Mouse (Mus musculus): ENCODE measurements around the gene Rasl10a. TPM values are rescaled to one million over a fixed set of nuclear protein-coding genes. Genes with fewer than 3 reads are reported as not detected.

Gene Rasl10a
- polyA plus RNA-seq, 1 experiment from 2014 or later, result 0.37 TPM

DNA sequence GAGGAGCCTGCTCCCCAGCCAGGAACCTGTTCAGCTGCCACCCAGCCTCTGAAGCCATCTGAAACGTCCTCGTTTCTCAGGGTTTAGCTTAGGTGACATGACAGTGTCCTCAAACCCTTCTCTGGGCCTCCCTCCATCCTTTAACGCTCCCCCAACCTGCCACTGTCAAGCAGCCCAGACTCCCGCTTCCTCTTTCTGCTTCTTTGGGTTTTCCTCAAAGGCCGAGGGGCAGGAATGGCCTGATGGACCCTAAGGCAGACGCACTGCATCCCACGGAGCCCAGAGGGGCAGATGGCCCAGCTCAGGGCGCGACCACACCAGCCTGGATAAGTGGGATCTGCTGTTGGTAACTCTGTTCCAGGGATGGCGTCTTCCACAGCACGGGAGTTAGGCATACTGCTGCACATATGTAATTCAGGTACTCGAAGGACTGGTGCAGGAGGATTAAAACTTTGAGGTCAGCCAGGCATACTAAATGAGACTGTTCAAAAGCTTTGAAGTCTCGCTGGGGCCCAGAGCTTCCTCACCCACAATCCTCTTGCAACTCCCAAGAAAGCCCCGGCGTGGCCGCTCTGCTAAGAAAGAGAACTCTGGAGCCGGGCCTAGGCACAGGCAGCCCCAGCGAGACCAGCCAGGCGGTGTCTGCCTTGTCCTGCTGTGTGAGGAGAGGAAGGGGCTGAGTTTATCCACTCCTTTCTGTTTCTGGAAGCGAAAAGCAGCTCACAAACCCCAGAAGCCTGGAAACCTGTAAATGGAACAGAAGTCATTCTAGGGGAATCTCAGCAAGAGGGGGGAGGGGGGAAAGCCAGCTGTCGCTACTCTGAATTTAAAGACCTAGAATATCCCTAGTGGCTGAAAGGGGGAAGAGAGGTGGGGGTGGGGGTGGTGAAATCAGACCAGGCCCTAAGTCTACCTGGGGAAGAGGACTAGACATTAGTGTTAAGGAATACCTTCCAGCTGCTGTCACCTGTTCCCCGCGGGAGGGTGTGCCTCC is 1.7 kb upstream of the Rasl10a start:
- Histone ChIP-seq H3K9ac (replicated peaks) (peak overlapping the region; percentile 24; the same call in 1 of the 2 replicates), H3K4me3 (no peak overlapping the region), H3K4me1 (peaks cover 34% of the 10 kb centered on the region), H3K27me3 (peaks cover 60% of the 10 kb centered on the region), H3K4me2 (replicated peaks) (0 out of 2 replicates have a peak overlapping the region, but pooled peaks have one; percentile 3), H3K27ac (replicated peaks) (no peak overlapping the region), H3K9me3 (no peaks in the 10 kb centered on the region), H3K36me3 (no peaks in the 10 kb centered on the region)
- ATAC-seq (ENCODE audit: low FRiP score, low read depth), result no peak
- WGBS, result 17% methylated on average over 23 of the region's 23 CpGs

DNA sequence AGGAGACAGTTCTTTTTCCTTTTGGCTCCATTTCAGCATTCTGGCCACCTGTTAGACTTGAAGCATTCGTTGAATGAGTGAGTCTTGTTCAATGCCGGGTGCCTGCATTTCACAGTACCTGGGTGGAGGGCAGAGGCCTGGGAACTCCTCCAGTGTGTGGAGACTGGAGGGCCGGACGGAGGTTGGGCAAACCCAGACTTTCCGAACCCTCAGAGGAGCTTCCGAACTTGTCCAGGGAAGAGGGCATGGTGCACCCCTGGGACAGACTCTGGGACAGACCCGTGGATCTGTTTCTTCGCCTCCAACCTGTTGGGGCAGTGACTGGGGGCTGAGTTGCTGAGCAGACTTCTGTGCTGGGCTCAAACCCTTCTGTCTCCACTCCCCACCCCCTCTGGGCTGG is 864 bp upstream of the Rasl10a start:
- Histone ChIP-seq H3K9me3 (no peaks in the 10 kb centered on the region), H3K4me3 (no peak overlapping the region), H3K9ac (replicated peaks) (no peak overlapping the region), H3K36me3 (no peaks in the 10 kb centered on the region), H3K27me3 (peaks cover 69% of the 10 kb centered on the region), H3K4me1 (peaks cover 42% of the 10 kb centered on the region), H3K27ac (replicated peaks) (no peak overlapping the region), H3K4me2 (replicated peaks) (no peak overlapping the region)
- WGBS, result 46% methylated on average over 8 of the region's 8 CpGs
- ATAC-seq (ENCODE audit: low FRiP score, low read depth), result no peak

DNA sequence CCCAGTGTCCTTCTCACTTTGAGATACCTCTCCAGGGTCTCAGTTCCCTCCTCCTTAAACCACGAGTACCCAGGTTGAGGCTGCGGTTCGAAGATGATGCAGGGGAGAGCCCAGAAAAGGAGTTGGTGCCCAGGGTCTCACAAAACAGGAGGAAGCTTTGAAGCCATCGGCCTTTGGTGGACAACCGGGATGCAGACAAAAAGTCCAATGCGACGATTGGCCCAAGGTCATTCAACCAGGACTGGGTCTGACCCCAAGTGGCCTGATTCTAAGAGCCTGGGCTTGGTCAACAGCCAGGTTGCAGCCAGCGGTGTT is 430 bp upstream of the Rasl10a start:
- Histone ChIP-seq H3K36me3 (no peaks in the 10 kb centered on the region), H3K4me2 (replicated peaks) (peak overlapping the region; percentile 62), H3K9ac (replicated peaks) (peak overlapping the region; percentile 46), H3K4me1 (peaks cover 47% of the 10 kb centered on the region), H3K9me3 (no peaks in the 10 kb centered on the region), H3K4me3 (peak overlapping the region; percentile 40), H3K27me3 (peaks cover 73% of the 10 kb centered on the region), H3K27ac (replicated peaks) (no peak overlapping the region)
- no peak for ATAC-seq (ENCODE audit: low FRiP score, low read depth)
- WGBS, result 11% methylated on average over 8 of the region's 8 CpGs

DNA sequence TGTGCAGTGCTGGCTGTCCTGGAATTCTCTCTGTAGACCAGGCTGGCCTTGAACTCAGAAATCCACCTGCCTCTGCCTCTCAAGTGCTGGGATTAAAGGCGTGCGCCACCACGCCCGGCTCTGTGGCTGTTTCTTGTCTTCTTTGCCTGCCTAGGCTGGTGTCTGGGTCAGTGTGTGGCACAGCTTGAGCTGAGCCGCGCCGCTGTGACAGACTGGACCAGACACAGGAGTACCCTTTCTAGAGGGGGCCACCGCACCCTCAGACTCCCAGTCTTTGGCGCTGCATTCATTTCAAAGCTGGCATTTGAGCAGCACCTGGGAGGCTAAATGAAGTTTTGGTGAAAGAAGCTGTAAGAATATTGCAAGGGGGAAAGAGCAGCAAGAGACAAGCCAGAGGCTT is 855 bp downstream of the Rasl10a start:
- H3K9me3 ChIP-seq, result no peaks in the 10 kb centered on the region
- WGBS, result 38% methylated on average over 9 of the region's 9 CpGs
- no peak overlapping the region for H3K4me2 ChIP-seq (replicated peaks)
- H3K4me3 ChIP-seq, result 0 out of 2 replicates have a peak overlapping the region, but pooled peaks have one; percentile 1
- H3K9ac ChIP-seq (replicated peaks), result no peak overlapping the region
- ATAC-seq (ENCODE audit: low FRiP score, low read depth), result no peak
- H3K27me3 ChIP-seq, result peaks cover 86% of the 10 kb centered on the region
- no peaks in the 10 kb centered on the region for H3K36me3 ChIP-seq
- H3K4me1 ChIP-seq, result peaks cover 59% of the 10 kb centered on the region
- H3K27ac ChIP-seq (replicated peaks), result no peak overlapping the region

DNA sequence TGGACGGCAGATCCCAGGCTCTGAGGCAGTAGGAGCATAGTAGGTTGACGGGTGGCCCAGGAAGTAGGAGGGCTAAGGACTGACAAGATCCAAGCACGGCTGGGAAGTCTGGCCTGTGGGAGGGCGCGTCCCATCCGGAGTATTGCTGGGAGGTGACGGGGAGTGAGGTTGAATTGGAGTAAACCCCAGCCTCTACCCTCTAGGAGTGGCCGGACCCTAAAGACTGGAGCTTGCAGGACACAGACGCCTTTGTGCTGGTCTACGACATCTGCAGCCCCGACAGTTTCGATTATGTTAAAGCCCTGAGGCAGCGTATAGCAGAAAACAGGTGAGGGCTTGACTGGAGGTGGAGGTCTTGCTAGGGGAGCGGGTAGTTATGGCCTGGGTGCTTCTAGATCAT is 1.3 kb downstream of the Rasl10a start:
- Histone ChIP-seq H3K27me3 (peaks cover 90% of the 10 kb centered on the region), H3K4me3 (0 out of 2 replicates have a peak overlapping the region, but pooled peaks have one; percentile 1), H3K9ac (replicated peaks) (no peak overlapping the region), H3K4me1 (peaks cover 64% of the 10 kb centered on the region), H3K36me3 (no peaks in the 10 kb centered on the region), H3K27ac (replicated peaks) (no peak overlapping the region), H3K9me3 (no peaks in the 10 kb centered on the region), H3K4me2 (replicated peaks) (no peak overlapping the region)
- WGBS, result 27% methylated on average over 14 of the region's 14 CpGs
- no peak for ATAC-seq (ENCODE audit: low FRiP score, low read depth)

DNA sequence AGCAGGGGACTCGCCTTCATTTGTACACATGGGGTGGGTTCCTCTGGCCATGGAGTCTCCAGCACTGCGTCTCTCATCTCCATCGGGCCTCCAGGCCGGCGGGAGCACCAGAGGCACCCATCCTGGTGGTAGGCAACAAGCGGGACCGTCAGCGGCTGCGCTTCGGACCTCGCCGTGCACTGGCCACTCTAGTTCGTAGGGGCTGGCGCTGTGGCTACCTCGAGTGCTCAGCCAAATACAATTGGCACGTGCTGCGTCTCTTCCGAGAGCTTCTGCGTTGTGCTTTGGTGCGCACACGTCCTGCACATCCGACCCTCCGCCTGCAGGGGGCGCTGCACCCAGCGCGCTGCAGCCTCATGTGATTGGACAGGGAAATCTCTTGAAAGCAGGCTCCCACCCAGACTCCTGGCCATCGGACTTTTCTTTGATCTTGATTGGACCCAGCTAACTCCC is 1.8 kb downstream of the Rasl10a start:
- ATAC-seq (ENCODE audit: low FRiP score, low read depth), result no peak
- H3K4me2 ChIP-seq (replicated peaks), result no peak overlapping the region
- no peak overlapping the region for H3K9ac ChIP-seq (replicated peaks)
- no peak overlapping the region for H3K4me3 ChIP-seq
- peaks cover 95% of the 10 kb centered on the region for H3K27me3 ChIP-seq
- 10% methylated on average over 27 of the region's 27 CpGs for WGBS
- no peak overlapping the region for H3K27ac ChIP-seq (replicated peaks)
- H3K4me1 ChIP-seq, result peaks cover 69% of the 10 kb centered on the region
- H3K9me3 ChIP-seq, result no peaks in the 10 kb centered on the region
- no peaks in the 10 kb centered on the region for H3K36me3 ChIP-seq

DNA sequence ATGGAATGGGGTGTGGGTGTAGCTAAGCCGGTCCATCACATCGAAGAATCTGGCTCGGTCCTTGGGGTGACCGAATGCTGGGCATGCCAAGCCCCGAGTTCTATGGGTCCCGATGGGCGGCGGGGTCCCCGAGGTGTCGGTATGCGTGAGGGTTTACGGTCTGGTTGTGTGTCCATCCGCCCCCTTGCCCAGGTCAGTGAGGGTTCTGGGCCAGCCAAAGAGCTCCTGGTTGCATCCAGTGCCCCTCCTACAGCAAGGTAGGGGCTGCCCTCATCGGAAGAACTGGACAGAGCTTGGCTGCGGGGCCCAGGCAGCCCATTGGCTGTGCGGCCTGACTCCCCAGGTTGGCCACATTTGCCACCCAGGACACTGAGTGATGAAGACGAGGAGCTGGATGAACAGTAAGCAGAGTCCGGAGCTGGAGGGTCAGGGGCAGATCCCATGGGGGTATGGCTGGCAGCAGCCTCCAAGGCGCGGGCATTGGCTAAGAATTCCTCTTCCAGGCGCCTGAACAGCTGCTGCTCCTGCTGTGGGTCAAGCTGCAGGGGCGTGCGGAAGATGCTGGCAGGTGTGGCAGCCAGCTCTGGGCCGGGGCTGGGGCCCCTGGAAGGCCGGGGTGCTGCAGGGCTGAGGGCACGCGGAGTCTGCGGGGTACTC is 3.0 kb downstream of the Rasl10a start:
- Histone ChIP-seq H3K9ac (replicated peaks) (peak overlapping the region; percentile 32), H3K4me2 (replicated peaks) (peak overlapping the region; percentile 57), H3K4me1 (peaks cover 67% of the 10 kb centered on the region), H3K36me3 (no peaks in the 10 kb centered on the region), H3K4me3 (peak overlapping the region; percentile 38), H3K27me3 (peaks cover 91% of the 10 kb centered on the region), H3K27ac (replicated peaks) (no peak overlapping the region), H3K9me3 (no peaks in the 10 kb centered on the region)
- no peak for ATAC-seq (ENCODE audit: low FRiP score, low read depth)
- 61% methylated on average over 22 of the region's 28 CpGs for WGBS

DNA sequence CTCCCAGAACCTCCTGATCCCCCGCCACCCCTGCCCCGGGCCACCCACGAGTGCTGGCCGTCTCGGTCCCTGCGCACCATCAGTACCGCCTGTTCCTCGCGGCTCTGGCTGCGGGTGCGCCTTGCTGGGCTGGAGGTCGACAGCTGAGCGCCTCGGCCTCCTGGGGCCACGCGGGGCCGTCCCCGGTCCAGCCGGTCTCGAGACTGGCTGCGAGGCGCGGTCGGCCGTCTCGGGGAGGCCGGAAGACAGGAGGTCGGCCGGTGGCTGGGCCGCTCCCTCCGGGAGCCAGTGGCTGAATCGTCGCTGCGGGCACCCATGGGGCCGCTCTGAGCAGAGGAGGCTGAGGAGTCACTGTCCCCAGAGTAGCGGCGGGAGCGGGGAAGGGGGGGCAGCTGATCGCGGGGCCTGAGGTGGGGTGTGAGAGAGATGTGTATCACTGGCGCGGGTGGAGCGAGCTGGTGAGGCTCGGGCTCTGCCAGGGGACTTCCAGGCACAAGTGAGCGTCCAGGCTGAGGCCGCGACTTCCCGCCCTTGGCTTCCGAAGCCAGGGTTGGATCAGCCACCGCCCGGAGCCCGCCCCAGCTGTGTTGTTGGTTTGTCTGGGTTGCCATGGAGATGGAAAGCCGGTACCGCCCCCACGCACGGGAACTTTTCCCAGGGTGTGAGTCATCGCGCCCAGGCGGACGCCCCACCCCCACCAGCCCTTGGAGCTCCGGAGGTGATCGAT is 3.6 kb downstream of the Rasl10a start:
- H3K4me3 ChIP-seq, result peak overlapping the region; percentile 38
- H3K36me3 ChIP-seq, result no peaks in the 10 kb centered on the region
- ATAC-seq (ENCODE audit: low FRiP score, low read depth), result peak; percentile 14; the same call in 1 of the 2 replicates
- peak overlapping the region; percentile 57 for H3K4me2 ChIP-seq (replicated peaks)
- no peak overlapping the region for H3K27ac ChIP-seq (replicated peaks)
- H3K27me3 ChIP-seq, result peaks cover 84% of the 10 kb centered on the region
- peak overlapping the region; percentile 32 for H3K9ac ChIP-seq (replicated peaks)
- peaks cover 61% of the 10 kb centered on the region for H3K4me1 ChIP-seq
- WGBS, result 1% methylated on average over 55 of the region's 62 CpGs
- H3K9me3 ChIP-seq, result no peaks in the 10 kb centered on the region

DNA sequence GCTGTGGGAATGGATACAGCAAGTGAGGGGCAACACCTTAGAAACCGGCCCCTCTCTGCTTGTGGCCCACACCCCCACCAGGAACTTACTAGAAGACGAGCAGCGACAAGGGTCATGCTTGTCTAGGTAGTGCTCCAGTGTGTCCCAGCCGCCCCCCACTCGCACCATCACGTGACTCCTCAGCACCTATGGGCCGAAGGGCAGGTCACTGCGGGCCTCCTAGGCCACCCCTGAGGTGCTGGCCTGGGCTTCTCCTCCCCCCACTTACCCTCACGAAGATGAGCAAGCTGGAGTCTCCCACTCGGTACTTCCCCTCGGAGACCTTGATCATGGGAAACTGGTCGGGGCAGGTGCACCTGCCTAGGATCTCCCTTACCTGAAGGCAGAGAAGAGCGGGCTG is 4.4 kb downstream of the Rasl10a start:
- no peak for ATAC-seq (ENCODE audit: low FRiP score, low read depth)
- Histone ChIP-seq H3K4me1 (peaks cover 53% of the 10 kb centered on the region), H3K27ac (replicated peaks) (no peak overlapping the region), H3K36me3 (no peaks in the 10 kb centered on the region), H3K4me3 (peak overlapping the region; percentile 38), H3K9me3 (no peaks in the 10 kb centered on the region), H3K4me2 (replicated peaks) (peak overlapping the region; percentile 57), H3K9ac (replicated peaks) (peak overlapping the region; percentile 32; the same call in 1 of the 2 replicates), H3K27me3 (peaks cover 77% of the 10 kb centered on the region)
- WGBS, result 14% methylated on average over 13 of the region's 13 CpGs

DNA sequence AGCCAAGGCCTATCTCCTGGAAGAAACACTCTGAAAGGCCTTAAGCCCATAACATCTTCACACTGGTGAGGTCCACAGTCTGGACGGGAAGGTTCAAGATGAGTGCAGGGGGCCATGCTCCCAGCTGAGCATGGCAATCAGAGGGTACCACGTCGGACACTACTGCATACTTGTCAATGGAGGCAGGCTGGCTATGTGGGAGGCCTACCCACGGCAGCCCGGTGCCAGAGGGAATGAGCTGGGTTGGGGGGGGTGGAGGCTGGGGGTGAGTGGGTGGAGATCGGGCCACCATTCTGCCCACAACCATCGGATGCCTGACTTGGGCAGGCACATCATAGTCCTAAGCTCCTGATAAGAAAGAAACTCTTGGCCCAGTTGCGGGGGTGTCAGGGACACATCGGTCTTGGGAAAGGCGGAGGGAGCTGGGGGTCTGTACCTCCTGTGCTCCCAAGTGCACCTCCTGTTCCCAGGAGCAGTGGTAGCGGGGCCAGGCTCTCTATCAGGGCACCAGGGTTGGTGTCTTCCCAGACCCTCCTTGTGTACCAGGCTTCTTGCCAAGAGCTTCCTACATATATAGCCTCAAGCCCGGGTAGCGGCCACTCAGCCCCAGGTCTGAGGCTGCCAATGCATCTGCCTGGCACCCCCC is 5.1 kb downstream of the Rasl10a start:
- Histone ChIP-seq H3K4me3 (no peak overlapping the region), H3K4me1 (peaks cover 46% of the 10 kb centered on the region), H3K27ac (replicated peaks) (no peak overlapping the region), H3K36me3 (peaks cover 3% of the 10 kb centered on the region), H3K9ac (replicated peaks) (no peak overlapping the region), H3K4me2 (replicated peaks) (0 out of 2 replicates have a peak overlapping the region, but pooled peaks have one; percentile 57), H3K9me3 (no peaks in the 10 kb centered on the region), H3K27me3 (peaks cover 70% of the 10 kb centered on the region)
- 62% methylated on average over 13 of the region's 13 CpGs for WGBS
- ATAC-seq (ENCODE audit: low FRiP score, low read depth), result no peak

DNA sequence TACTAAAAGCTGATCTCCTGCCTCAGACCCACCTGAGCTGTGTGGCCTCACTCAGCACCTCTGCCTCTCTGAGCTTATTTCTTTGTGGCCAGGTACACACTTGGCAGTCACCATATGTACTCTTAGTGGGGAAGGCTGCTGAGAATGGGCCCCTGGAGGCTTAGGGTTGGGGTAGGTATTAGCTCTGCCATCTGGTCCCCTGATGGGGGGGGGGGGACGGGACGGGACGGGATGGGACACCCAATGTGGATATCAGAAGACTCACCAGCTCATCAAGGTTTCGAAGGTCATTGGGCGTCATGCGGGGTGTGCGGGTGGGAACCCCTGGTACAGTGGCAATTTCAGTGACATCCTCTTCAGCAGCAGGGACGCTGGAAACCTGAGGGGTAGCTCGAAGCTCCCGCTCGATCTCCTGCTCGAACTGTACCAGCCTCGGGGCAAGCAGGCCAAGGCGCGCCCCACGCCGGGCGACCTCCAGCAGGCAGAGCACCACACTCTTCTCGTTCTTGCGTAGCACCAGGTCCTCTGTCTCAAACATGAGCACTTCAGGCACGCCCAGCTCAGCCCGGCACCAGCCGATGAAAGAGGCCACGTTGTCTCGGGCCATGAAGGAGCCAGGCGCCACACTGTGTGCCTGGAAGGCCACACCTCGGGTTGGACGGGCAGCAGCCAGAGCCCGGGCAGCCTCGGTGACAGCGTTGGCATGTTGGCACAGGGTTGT is 5.8 kb downstream of the Rasl10a start:
- Histone ChIP-seq H3K9ac (replicated peaks) (0 out of 2 replicates have a peak overlapping the region, but pooled peaks have one; percentile 11), H3K4me3 (peak overlapping the region; percentile 69), H3K36me3 (peaks cover 10% of the 10 kb centered on the region), H3K4me1 (peaks cover 42% of the 10 kb centered on the region), H3K4me2 (replicated peaks) (peak overlapping the region; percentile 86), H3K9me3 (no peaks in the 10 kb centered on the region), H3K27ac (replicated peaks) (no peak overlapping the region), H3K27me3 (peaks cover 63% of the 10 kb centered on the region)
- ATAC-seq (ENCODE audit: low FRiP score, low read depth), result no peak
- WGBS, result 52% methylated on average over 31 of the region's 31 CpGs
